28 mouse cellular contexts compared by ENCODE assay signal in genomic region chr4:95649980-95650379, GRCm38 (mm10).
DNase-seq lines count a peak whose midpoint lies in the region; ATAC-seq lines count a peak whose summit lies in the region.
"Had no signal": no experiment of that assay in that cellular context is flagged by ENCODE, and none has a peak within 500 bp of the region (broad histone marks: within the 10 kb centered on the region; RNA-seq: fewer than 3 reads in every experiment).

No protein-coding gene starts in this region.

- H3K27me3 ChIP-seq in kidney, embryonic 16.5 days (ENCODE audit: insufficient read depth, low read length) = no peaks in the 10 kb centered on the region
- no peaks in the 10 kb centered on the region for H3K27me3 ChIP-seq in limb, embryonic 15.5 days
- H3K27me3 ChIP-seq in forebrain, embryonic 13.5 days = no peaks in the 10 kb centered on the region
- H3K27me3 ChIP-seq: hindbrain, embryonic 13.5 days; Patski had no signal

- ATAC-seq in kidney, embryonic 16.5 days (ENCODE audit: low FRiP score, low TSS enrichment) = no peak
- no peak for ATAC-seq in limb, embryonic 15.5 days (ENCODE audit: insufficient number of reproducible peaks, low FRiP score, low TSS enrichment, low read depth)
- no peak for ATAC-seq in forebrain, embryonic 13.5 days
- ATAC-seq: activated CD4-positive, CD25-positive, alpha-beta regulatory T cell, adult 4 months; CD4-positive, CD25-positive, alpha-beta regulatory T cell, adult 4 months; forebrain, embryonic 14.5 days; hindbrain, embryonic 16.5 days; Patski had no signal

- DNase-seq in kidney, adult 18-20 months = no peak
- DNase-seq in testis, postnatal 14 days (ENCODE audit: low spot score) = peak; percentile 13
- no peak for DNase-seq in testis, postnatal 10 days (ENCODE audit: low spot score)
- peak; percentile 26 for DNase-seq in R1 (ENCODE audit: low read depth, low spot score)
- no peak for DNase-seq in natural killer cell, adult 2 months (ENCODE audit: low spot score in 2 of 2)
- DNase-seq: adrenal gland, postnatal 14 days; cerebellum, adult 11-12 months; cerebellum, adult 8-10 months; cerebellum, postnatal 10 days; cerebellum, postnatal 36 days; gastrocnemius, adult 2 months; gastrocnemius, postnatal 14 days; heart, adult 11 months; heart, postnatal 36 days had no signal

- H3K4me2 ChIP-seq in kidney, embryonic 16.5 days (replicated peaks; ENCODE audit: low read depth, low read length) = no peak overlapping the region
- H3K4me2 ChIP-seq in limb, embryonic 15.5 days = no peak overlapping the region
- H3K4me2 ChIP-seq in forebrain, embryonic 13.5 days = no peak overlapping the region
- H3K4me2 ChIP-seq: heart, embryonic 11.5 days; hindbrain, embryonic 13.5 days had no signal

- no peaks in the 10 kb centered on the region for H3K9me3 ChIP-seq in kidney, embryonic 16.5 days (ENCODE audit: low read length)
- no peaks in the 10 kb centered on the region for H3K9me3 ChIP-seq in limb, embryonic 15.5 days
- H3K9me3 ChIP-seq in forebrain, embryonic 13.5 days (replicated peaks) = no peaks in the 10 kb centered on the region
- H3K9me3 ChIP-seq: forebrain, embryonic 10.5 days; G1E; hindbrain, embryonic 10.5 days; hindbrain, embryonic 13.5 days had no signal

- 70% methylated on average over 6 of the region's 6 CpGs for WGBS in kidney, embryonic 16.5 days
- 52% methylated on average over 6 of the region's 6 CpGs for WGBS in limb, embryonic 15.5 days
- WGBS in forebrain, embryonic 13.5 days = 55% methylated on average over 6 of the region's 6 CpGs

- H3K36me3 ChIP-seq in kidney, embryonic 16.5 days (ENCODE audit: insufficient read depth, low read length) = no peaks in the 10 kb centered on the region
- no peaks in the 10 kb centered on the region for H3K36me3 ChIP-seq in limb, embryonic 15.5 days
- no peaks in the 10 kb centered on the region for H3K36me3 ChIP-seq in forebrain, embryonic 13.5 days (ENCODE audit: poor library complexity, severe bottlenecking)
- H3K36me3 ChIP-seq: forebrain, embryonic 10.5 days; G1E; hindbrain, embryonic 10.5 days; hindbrain, embryonic 13.5 days had no signal

- peaks cover 18% of the 10 kb centered on the region for H3K4me1 ChIP-seq in kidney, embryonic 16.5 days (ENCODE audit: insufficient read depth, low read length)
- peaks cover 26% of the 10 kb centered on the region for H3K4me1 ChIP-seq in limb, embryonic 15.5 days
- peaks cover 25% of the 10 kb centered on the region for H3K4me1 ChIP-seq in forebrain, embryonic 13.5 days

- no peak overlapping the region for H3K9ac ChIP-seq in kidney, embryonic 16.5 days (replicated peaks; ENCODE audit: low read length)
- H3K9ac ChIP-seq in limb, embryonic 15.5 days = no peak overlapping the region
- no peak overlapping the region for H3K9ac ChIP-seq in forebrain, embryonic 13.5 days
- H3K9ac ChIP-seq: forebrain, postnatal 0 days; hindbrain, embryonic 13.5 days had no signal

- H3K4me3 ChIP-seq in kidney, embryonic 16.5 days (ENCODE audit: low read length) = no peak overlapping the region
- H3K4me3 ChIP-seq in limb, embryonic 15.5 days = no peak overlapping the region
- H3K4me3 ChIP-seq in forebrain, embryonic 13.5 days = no peak overlapping the region
- H3K4me3 ChIP-seq: forebrain, embryonic 10.5 days; gastrocnemius, adult 2 months; hindbrain, embryonic 10.5 days; hindbrain, embryonic 13.5 days had no signal

- peak overlapping the region; percentile 16; the same call in 1 of the 2 replicates for H3K27ac ChIP-seq in kidney, embryonic 16.5 days (ENCODE audit: low read length)
- H3K27ac ChIP-seq in limb, embryonic 15.5 days = peak overlapping the region; percentile 9; the same call in 1 of the 2 replicates
- no peak overlapping the region for H3K27ac ChIP-seq in forebrain, embryonic 13.5 days
- H3K27ac ChIP-seq: forebrain, embryonic 10.5 days; gastrocnemius, adult 2 months; hindbrain, embryonic 10.5 days; hindbrain, embryonic 13.5 days had no signal

Comparison
In these comparisons a context has a peak if more than half of its experiments do, and no peak if none do; other contexts are left out.
1. DNase-seq: peak in testis, postnatal 14 days (single experiment) and R1 (single experiment); none in kidney, adult 18-20 months (single experiment), testis, postnatal 10 days (single experiment) and natural killer cell, adult 2 months (0 of 2).